Mouse (Mus musculus): ENCODE data around the gene Mettl7b.

GRCm38 (mm10) chr10:128933574-128933973, 27.2 kb downstream of the Mettl7b start, which contains the start of gene Itga7:
- TF ChIP-seq CTCF (IDR thresholded peaks at IDR 0.05; ENCODE audit: low read depth), result no peak
- no peak for TF ChIP-seq EP300 (IDR thresholded peaks at IDR 0.05; ENCODE audit: low read depth)
